Mouse (Mus musculus): ENCODE measurements around the gene Gabarapl2. TPM values are rescaled to one million over a fixed set of nuclear protein-coding genes. Genes with fewer than 3 reads are reported as not detected.
"Not testable (repeated sequence)": the region's sequence is repeated elsewhere in the genome, so short reads cannot be mapped to it uniquely, and the experiment has no call there.

Gene Gabarapl2
- total RNA-seq, 2 experiments from 2014 or later = 206 to 213 TPM

GRCm38 (mm10) chr8:111932580-111933336, 7.7 kb upstream of the Gabarapl2 start:
- no peak for DNase-seq (ENCODE audit: extremely low spot score in 1 of 2, low spot score in 2 of 2)
- intact Hi-C loops (cut with DNase I) = no loop called here

- intact Hi-C loops (cut with DNase I) = no loop called here
- DNase-seq (ENCODE audit: extremely low spot score in 1 of 2, low spot score in 2 of 2) = peak; percentile 88 to 93
These were observed 7.0 kb upstream of the Gabarapl2 start, which contains the start of gene Tmem231 for GRCm38 (mm10) chr8:111933348-111934076. TSS of gene Tmem231 (minus strand) at chr8:111933881.

- DNase-seq (ENCODE audit: extremely low spot score in 1 of 2, low spot score in 2 of 2) = no peak
- intact Hi-C loops (cut with DNase I) = no loop called here
These were observed 6.3 kb upstream of the Gabarapl2 start for GRCm38 (mm10) chr8:111934201-111934600.

GRCm38 (mm10) chr8:111937184-111937583, 3.3 kb upstream of the Gabarapl2 start:
- intact Hi-C loops (cut with DNase I) = no loop called here

GRCm38 (mm10) chr8:111938076-111938985, 2.2 kb upstream of the Gabarapl2 start:
- intact Hi-C loops (cut with DNase I) = not testable (repeated sequence)

More at GRCm38 (mm10) chr8:111937184-111937583, 3.3 kb upstream of the Gabarapl2 start:
- no peak for DNase-seq (ENCODE audit: extremely low spot score in 1 of 2, low spot score in 2 of 2)

GRCm38 (mm10) chr8:111939516-111940142, 874 bp upstream of the Gabarapl2 start:
- intact Hi-C loops (cut with DNase I) = loop anchor here (5.0 kb wide), 1 partner anchor 53 kb away; the partner anchor contains the start of gene Adat1
- DNase-seq (ENCODE audit: extremely low spot score in 1 of 2, low spot score in 2 of 2) = peak in 1 of 2 experiments; percentile 37

More at GRCm38 (mm10) chr8:111938076-111938985, 2.2 kb upstream of the Gabarapl2 start:
- DNase-seq (ENCODE audit: extremely low spot score in 1 of 2, low spot score in 2 of 2) = not testable (repeated sequence)

GRCm38 (mm10) chr8:111941101-111941454, 575 bp downstream of the Gabarapl2 start:
- intact Hi-C loops (cut with DNase I) = loop anchor here (5.0 kb wide), 1 partner anchor 51 kb away; the partner anchor contains the start of gene Adat1
- peak; percentile 26 to 65 for DNase-seq (ENCODE audit: extremely low spot score in 1 of 2, low spot score in 2 of 2)

GRCm38 (mm10) chr8:111943544-111943943, 3.0 kb downstream of the Gabarapl2 start:
- intact Hi-C loops (cut with DNase I) = loop anchor here (5.0 kb wide), 1 partner anchor 49 kb away; the partner anchor contains the start of gene Adat1
- DNase-seq (ENCODE audit: extremely low spot score in 1 of 2, low spot score in 2 of 2) = no peak

- no peak for DNase-seq (ENCODE audit: extremely low spot score in 1 of 2, low spot score in 2 of 2)
- intact Hi-C loops (cut with DNase I) = no loop called here
These were observed 6.6 kb downstream of the Gabarapl2 start for GRCm38 (mm10) chr8:111947144-111947543.

GRCm38 (mm10) chr8:111947954-111948353, 7.5 kb downstream of the Gabarapl2 start:
- intact Hi-C loops (cut with DNase I) = no loop called here
- DNase-seq (ENCODE audit: extremely low spot score in 1 of 2, low spot score in 2 of 2) = no peak

GRCm38 (mm10) chr8:111950846-111951245, 10.3 kb downstream of the Gabarapl2 start:
- DNase-seq (ENCODE audit: extremely low spot score in 1 of 2, low spot score in 2 of 2) = no peak

GRCm38 (mm10) chr8:111951317-111951716, 10.8 kb downstream of the Gabarapl2 start:
- intact Hi-C loops (cut with DNase I) = no loop called here
- DNase-seq (ENCODE audit: extremely low spot score in 1 of 2, low spot score in 2 of 2) = peak; percentile 43 to 46

More at GRCm38 (mm10) chr8:111950846-111951245, 10.3 kb downstream of the Gabarapl2 start:
- intact Hi-C loops (cut with DNase I) = no loop called here

- intact Hi-C loops (cut with DNase I) = no loop called here
- no peak for DNase-seq (ENCODE audit: extremely low spot score in 1 of 2, low spot score in 2 of 2)
These were observed 11.4 kb downstream of the Gabarapl2 start for GRCm38 (mm10) chr8:111951936-111952335.

GRCm38 (mm10) chr8:111954844-111955594, 14.5 kb downstream of the Gabarapl2 start:
- intact Hi-C loops (cut with DNase I) = no loop called here
- no peak for DNase-seq (ENCODE audit: extremely low spot score in 1 of 2, low spot score in 2 of 2)

- intact Hi-C loops (cut with DNase I) = no loop called here
- no peak for DNase-seq (ENCODE audit: extremely low spot score in 1 of 2, low spot score in 2 of 2)
These were observed 15.4 kb downstream of the Gabarapl2 start for GRCm38 (mm10) chr8:111955879-111956278.

- intact Hi-C loops (cut with DNase I) = no loop called here
- DNase-seq (ENCODE audit: extremely low spot score in 1 of 2, low spot score in 2 of 2) = no peak
These were observed 16.7 kb downstream of the Gabarapl2 start for GRCm38 (mm10) chr8:111957231-111957630.

GRCm38 (mm10) chr8:111960591-111961321, 20.3 kb downstream of the Gabarapl2 start:
- intact Hi-C loops (cut with DNase I) = no loop called here

More at GRCm38 (mm10) chr8:111960591-111961321, 20.3 kb downstream of the Gabarapl2 start:
- DNase-seq (ENCODE audit: extremely low spot score in 1 of 2, low spot score in 2 of 2) = no peak

All from left cerebral cortex, postnatal 10 days (tissue).